Mouse (Mus musculus): ENCODE measurements around the gene Kpna7. TPM values are rescaled to one million over a fixed set of nuclear protein-coding genes. Genes with fewer than 3 reads are reported as not detected.

Gene Kpna7
- polyA plus RNA-seq, 1 experiment from 2014 or later: not detected

DNA sequence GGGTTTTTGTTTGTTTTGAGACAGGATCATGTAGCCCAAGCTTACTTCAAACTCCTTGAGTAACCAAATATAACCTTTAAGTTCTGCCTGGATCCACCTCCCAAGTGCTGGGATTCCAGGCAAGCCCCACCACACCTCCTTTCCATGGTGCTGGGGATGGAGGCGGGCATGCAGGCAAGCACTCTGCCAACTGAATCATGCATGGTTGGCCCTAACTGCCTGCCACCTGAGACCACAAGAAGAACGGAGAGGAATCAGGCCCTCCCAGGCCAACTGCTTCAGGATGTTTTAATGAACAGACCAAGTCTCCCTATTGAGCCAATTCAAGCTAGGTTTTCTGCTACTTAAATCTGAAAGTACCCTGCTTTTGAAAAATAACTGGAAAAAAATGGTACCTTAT lies 131.2 kb downstream of the Kpna7 start:
- no peak overlapping the region for H3K4me2 ChIP-seq
- ATAC-seq (ENCODE audit: insufficient number of reproducible peaks, insufficient read depth, low FRiP score, low TSS enrichment, low read depth): no peak
- no peak overlapping the region for H3K27ac ChIP-seq
- H3K27me3 ChIP-seq: no peaks in the 10 kb centered on the region
- H3K9me3 ChIP-seq: no peaks in the 10 kb centered on the region
- 66% methylated on average over 2 of the region's 2 CpGs for WGBS
- H3K9ac ChIP-seq: no peak overlapping the region
- no peaks in the 10 kb centered on the region for H3K36me3 ChIP-seq
- H3K4me3 ChIP-seq: no peak overlapping the region
- peaks cover 41% of the 10 kb centered on the region for H3K4me1 ChIP-seq

DNA sequence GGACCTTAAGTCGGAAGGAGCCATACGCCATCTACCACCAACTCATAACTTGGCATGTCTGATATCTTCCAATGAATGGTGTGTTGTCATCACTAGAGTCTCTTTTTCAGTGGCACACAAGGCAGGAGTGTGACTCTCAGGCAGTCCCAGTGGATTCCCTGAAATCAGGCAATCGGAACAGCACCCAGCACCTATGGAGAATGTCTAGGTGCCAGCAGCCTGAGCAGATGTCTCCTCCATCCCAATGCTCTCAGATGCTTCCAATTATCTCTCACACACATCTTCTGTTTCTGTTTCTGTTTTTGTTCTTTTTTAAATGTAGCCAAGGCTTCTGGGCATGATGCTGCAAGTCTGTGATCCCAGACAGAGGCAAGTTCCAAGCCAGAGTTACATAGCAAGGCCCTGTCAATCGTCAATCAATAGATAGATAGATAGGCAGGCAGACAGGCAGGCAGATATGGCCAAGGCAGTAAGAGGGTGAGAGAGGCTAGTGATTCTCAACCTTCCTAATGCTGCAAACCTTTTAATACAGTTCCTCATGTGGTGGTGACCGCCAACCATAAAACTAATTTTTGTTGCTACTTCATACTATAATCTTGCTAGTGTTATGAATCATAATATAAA lies 133.3 kb downstream of the Kpna7 start:
- H3K27me3 ChIP-seq: no peaks in the 10 kb centered on the region
- H3K4me1 ChIP-seq: peaks cover 51% of the 10 kb centered on the region
- 84% methylated on average over 5 of the region's 5 CpGs for WGBS
- no peaks in the 10 kb centered on the region for H3K9me3 ChIP-seq
- ATAC-seq (ENCODE audit: insufficient number of reproducible peaks, insufficient read depth, low FRiP score, low TSS enrichment, low read depth): no peak
- H3K36me3 ChIP-seq: no peaks in the 10 kb centered on the region
- no peak overlapping the region for H3K9ac ChIP-seq
- H3K4me3 ChIP-seq: no peak overlapping the region
- H3K4me2 ChIP-seq: no peak overlapping the region
- no peak overlapping the region for H3K27ac ChIP-seq

DNA sequence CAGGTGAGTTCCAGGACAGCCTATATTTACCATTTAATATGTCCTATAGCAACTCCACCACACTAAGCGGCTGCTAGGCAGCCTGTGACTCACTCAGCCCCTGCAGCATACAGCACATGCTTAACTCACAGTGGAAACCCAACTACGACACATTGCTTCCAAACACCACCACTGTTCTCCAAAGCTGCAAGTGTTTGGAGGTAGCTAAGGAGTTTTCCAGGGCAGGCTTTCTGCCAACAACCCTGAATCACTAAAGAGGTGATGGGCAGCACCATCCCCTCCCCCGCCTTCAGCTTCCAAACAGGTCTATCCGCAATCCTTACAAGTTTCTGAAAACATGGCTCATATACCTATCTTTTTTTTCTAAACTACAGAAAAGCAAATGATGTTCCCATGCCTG lies 134.0 kb downstream of the Kpna7 start:
- no peak overlapping the region for H3K9ac ChIP-seq
- no peak overlapping the region for H3K27ac ChIP-seq
- H3K4me2 ChIP-seq: no peak overlapping the region
- peaks cover 55% of the 10 kb centered on the region for H3K4me1 ChIP-seq
- 75% methylated on average over 4 of the region's 4 CpGs for WGBS
- H3K9me3 ChIP-seq: no peaks in the 10 kb centered on the region
- no peaks in the 10 kb centered on the region for H3K27me3 ChIP-seq
- ATAC-seq (ENCODE audit: insufficient number of reproducible peaks, insufficient read depth, low FRiP score, low TSS enrichment, low read depth): no peak
- H3K4me3 ChIP-seq: no peak overlapping the region
- H3K36me3 ChIP-seq: no peaks in the 10 kb centered on the region

DNA sequence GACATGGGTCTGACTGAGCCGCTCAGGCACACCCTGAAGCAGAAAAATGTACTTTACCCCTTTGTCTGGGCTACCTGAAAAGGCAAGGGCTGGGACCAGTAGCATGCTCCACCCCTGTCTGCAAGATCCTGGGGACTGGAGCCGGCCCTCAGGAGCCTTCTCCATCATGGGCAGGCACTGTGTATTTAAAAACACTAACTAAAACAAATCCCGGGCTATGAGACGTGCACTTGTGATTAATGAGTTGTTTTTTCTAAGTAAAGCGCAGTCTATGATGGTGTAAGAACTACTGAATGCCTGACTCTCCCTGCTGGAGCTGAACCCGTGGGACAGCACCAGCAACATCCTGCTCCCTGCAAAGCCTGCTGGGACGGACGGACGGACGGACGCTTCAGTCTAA lies 135.4 kb downstream of the Kpna7 start:
- H3K36me3 ChIP-seq: no peaks in the 10 kb centered on the region
- no peak overlapping the region for H3K9ac ChIP-seq
- WGBS: 74% methylated on average over 11 of the region's 11 CpGs
- no peak overlapping the region for H3K27ac ChIP-seq
- no peak for ATAC-seq (ENCODE audit: insufficient number of reproducible peaks, insufficient read depth, low FRiP score, low TSS enrichment, low read depth)
- no peak overlapping the region for H3K4me2 ChIP-seq
- peaks cover 46% of the 10 kb centered on the region for H3K4me1 ChIP-seq
- H3K27me3 ChIP-seq: no peaks in the 10 kb centered on the region
- H3K4me3 ChIP-seq: no peak overlapping the region
- H3K9me3 ChIP-seq: no peaks in the 10 kb centered on the region

DNA sequence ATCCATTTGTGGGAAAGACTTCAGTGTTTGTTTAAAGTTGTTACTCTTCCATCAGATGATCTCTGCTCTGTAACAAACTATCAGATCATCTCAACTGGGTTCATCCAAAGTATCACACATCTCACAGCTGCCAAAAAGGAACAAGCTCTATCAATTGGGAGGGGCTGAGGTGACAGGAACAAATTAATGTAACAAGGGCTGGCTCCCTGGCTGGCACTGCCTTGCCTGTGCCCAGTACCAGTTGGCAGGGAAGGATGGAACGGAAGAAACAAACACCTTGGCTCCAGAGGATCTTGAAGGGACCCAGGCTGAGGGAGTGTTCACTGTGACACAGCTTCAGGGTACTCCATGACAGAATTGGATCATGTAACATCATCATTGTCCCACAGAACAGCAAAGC lies 135.8 kb downstream of the Kpna7 start:
- H3K4me1 ChIP-seq: peaks cover 41% of the 10 kb centered on the region
- H3K27me3 ChIP-seq: no peaks in the 10 kb centered on the region
- 72% methylated on average over 1 of the region's 1 CpGs for WGBS
- H3K4me3 ChIP-seq: no peak overlapping the region
- H3K9me3 ChIP-seq: no peaks in the 10 kb centered on the region
- no peak for ATAC-seq (ENCODE audit: insufficient number of reproducible peaks, insufficient read depth, low FRiP score, low TSS enrichment, low read depth)
- no peaks in the 10 kb centered on the region for H3K36me3 ChIP-seq
- H3K27ac ChIP-seq: no peak overlapping the region
- no peak overlapping the region for H3K4me2 ChIP-seq
- no peak overlapping the region for H3K9ac ChIP-seq

DNA sequence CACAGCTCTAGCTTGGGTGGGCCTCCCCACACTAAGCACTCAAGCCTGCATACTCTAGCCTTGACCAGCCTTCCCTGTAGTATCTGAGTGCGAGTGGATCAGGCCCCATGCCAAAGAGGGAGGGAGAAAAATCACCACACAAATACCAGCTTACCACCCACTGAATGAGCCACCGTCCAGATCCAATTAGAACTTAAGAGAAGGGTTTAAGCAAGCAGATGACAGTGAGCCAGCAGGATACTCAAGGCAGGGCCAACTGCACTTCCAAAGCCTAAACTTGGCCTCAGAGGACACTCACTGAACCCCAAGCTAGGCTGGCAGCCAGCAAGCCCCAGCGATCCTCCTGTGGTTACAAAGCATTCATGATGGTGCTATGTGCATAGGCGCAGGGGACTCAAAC lies 137.8 kb downstream of the Kpna7 start:
- 78% methylated on average over 4 of the region's 4 CpGs for WGBS
- no peak overlapping the region for H3K27ac ChIP-seq
- no peaks in the 10 kb centered on the region for H3K36me3 ChIP-seq
- no peak overlapping the region for H3K9ac ChIP-seq
- H3K27me3 ChIP-seq: no peaks in the 10 kb centered on the region
- no peaks in the 10 kb centered on the region for H3K9me3 ChIP-seq
- ATAC-seq (ENCODE audit: insufficient number of reproducible peaks, insufficient read depth, low FRiP score, low TSS enrichment, low read depth): no peak
- H3K4me1 ChIP-seq: peaks cover 52% of the 10 kb centered on the region
- no peak overlapping the region for H3K4me2 ChIP-seq
- no peak overlapping the region for H3K4me3 ChIP-seq

DNA sequence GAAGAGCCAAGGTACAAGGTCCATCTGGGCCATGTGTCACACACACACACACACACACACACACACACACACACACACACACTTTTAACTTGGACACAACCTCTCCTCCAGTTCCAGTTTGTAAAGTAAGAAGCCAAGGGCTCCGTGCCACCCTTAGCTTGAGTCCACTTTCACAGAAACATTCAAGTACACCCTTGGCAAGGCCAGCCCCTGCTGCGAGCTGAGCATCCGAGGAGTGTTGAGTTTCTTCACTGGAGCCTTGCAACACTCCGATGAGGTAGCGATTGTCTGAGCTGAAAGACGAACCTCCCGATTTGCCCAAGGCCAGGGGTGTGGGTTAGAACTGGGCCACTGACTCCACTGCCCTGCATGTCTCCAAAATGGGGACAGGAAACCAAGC lies 138.9 kb downstream of the Kpna7 start:
- H3K9ac ChIP-seq: no peak overlapping the region
- no peaks in the 10 kb centered on the region for H3K27me3 ChIP-seq
- no peak overlapping the region for H3K27ac ChIP-seq
- no peaks in the 10 kb centered on the region for H3K36me3 ChIP-seq
- 43% methylated on average over 7 of the region's 7 CpGs for WGBS
- peaks cover 52% of the 10 kb centered on the region for H3K4me1 ChIP-seq
- ATAC-seq (ENCODE audit: insufficient number of reproducible peaks, insufficient read depth, low FRiP score, low TSS enrichment, low read depth): no peak
- H3K9me3 ChIP-seq: no peaks in the 10 kb centered on the region
- no peak overlapping the region for H3K4me3 ChIP-seq
- H3K4me2 ChIP-seq: no peak overlapping the region

DNA sequence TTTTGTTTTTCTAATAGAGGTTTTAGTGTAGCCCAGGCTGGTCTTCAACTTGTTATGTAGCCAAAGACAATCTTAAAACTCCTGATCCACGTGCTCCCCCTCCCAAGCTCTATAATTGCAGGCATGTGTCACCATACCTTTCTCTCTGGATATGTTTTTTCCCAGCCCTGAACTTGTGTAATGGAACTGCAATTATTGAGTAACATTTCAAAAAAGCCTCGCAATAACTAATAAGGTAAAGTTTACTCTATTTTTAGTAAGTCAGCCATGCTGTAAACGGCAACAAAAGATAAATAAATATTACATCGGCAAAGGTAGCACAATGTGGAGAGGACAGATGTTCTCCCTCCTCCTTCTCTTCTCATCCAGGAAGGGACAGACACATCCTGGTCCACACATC lies 139.5 kb downstream of the Kpna7 start:
- peaks cover 48% of the 10 kb centered on the region for H3K4me1 ChIP-seq
- 79% methylated on average over 4 of the region's 4 CpGs for WGBS
- no peaks in the 10 kb centered on the region for H3K36me3 ChIP-seq
- no peaks in the 10 kb centered on the region for H3K9me3 ChIP-seq
- H3K27ac ChIP-seq: no peak overlapping the region
- no peak for ATAC-seq (ENCODE audit: insufficient number of reproducible peaks, insufficient read depth, low FRiP score, low TSS enrichment, low read depth)
- H3K9ac ChIP-seq: no peak overlapping the region
- no peak overlapping the region for H3K4me3 ChIP-seq
- no peak overlapping the region for H3K4me2 ChIP-seq
- no peaks in the 10 kb centered on the region for H3K27me3 ChIP-seq

DNA sequence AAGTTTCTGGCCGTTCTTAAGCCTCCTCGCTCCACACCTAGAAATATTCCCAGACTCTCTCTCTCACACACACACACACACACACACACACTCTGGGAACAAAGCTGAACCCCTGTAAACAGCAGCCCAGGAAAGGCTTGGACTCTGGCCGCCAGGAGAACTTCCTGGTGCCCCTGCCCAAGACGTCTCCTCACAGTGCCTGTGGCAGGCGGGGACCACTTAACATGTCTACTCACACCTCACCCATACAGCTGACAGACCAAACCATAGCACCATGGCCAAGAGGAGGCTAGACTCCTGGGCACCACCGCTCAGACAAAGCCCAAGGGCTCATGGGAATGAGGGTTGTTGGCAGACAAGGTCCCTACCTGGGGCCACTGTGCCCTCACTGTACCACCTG lies 140.5 kb downstream of the Kpna7 start:
- ATAC-seq (ENCODE audit: insufficient number of reproducible peaks, insufficient read depth, low FRiP score, low TSS enrichment, low read depth): no peak
- Histone ChIP-seq H3K27ac (no peak overlapping the region), H3K9ac (no peak overlapping the region), H3K9me3 (no peaks in the 10 kb centered on the region), H3K4me1 (peaks cover 45% of the 10 kb centered on the region), H3K36me3 (no peaks in the 10 kb centered on the region), H3K27me3 (no peaks in the 10 kb centered on the region), H3K4me2 (no peak overlapping the region), H3K4me3 (no peak overlapping the region)
- 85% methylated on average over 6 of the region's 6 CpGs for WGBS

DNA sequence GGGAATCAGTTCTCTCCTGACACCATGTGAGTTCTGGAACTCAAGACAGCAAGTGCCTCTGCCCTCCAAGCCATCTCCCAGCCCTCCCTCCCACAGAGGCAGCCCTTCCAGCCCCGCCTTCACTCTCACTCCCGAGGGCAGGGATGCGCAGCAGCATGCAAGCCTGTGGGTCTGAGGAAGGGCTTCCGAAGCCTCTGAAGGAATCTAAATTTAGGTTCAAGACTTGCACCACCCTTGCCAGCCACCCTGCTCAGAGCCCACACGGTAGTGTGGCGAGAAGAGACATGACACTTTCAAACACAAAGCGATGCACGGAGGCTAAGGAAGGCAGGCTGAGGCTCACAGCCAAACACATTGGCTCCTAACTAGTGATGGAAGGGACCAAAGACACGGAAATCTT lies 141.4 kb downstream of the Kpna7 start:
- 61% methylated on average over 9 of the region's 9 CpGs for WGBS
- no peaks in the 10 kb centered on the region for H3K9me3 ChIP-seq
- no peak for ATAC-seq (ENCODE audit: insufficient number of reproducible peaks, insufficient read depth, low FRiP score, low TSS enrichment, low read depth)
- H3K27ac ChIP-seq: no peak overlapping the region
- no peaks in the 10 kb centered on the region for H3K27me3 ChIP-seq
- H3K4me2 ChIP-seq: no peak overlapping the region
- H3K36me3 ChIP-seq: no peaks in the 10 kb centered on the region
- no peak overlapping the region for H3K4me3 ChIP-seq
- peaks cover 41% of the 10 kb centered on the region for H3K4me1 ChIP-seq
- no peak overlapping the region for H3K9ac ChIP-seq

DNA sequence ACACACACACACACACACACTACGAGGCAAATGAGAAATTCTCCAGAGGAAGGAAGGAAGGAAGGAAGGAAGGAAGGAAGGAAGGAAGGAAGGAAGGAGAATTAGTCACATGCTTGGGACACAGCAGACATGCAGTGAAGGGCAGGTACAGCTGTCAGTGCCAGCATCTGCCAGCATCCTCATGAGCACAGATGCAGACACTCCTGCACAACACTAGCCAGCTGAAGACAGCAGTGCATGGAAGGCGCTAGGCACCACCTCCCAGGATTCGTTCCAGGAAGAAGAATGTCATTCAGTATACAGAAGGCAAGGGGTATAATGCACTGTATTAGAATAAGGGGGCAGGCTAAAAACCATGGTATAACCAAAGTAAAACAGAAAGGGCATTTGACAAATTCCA lies 142.9 kb downstream of the Kpna7 start:
- Histone ChIP-seq H3K4me2 (no peak overlapping the region), H3K4me1 (peaks cover 46% of the 10 kb centered on the region), H3K9ac (no peak overlapping the region), H3K4me3 (no peak overlapping the region), H3K36me3 (no peaks in the 10 kb centered on the region), H3K27ac (no peak overlapping the region), H3K9me3 (no peaks in the 10 kb centered on the region), H3K27me3 (no peaks in the 10 kb centered on the region)
- ATAC-seq (ENCODE audit: insufficient number of reproducible peaks, insufficient read depth, low FRiP score, low TSS enrichment, low read depth): no peak
- WGBS: 70% methylated on average over 3 of the region's 3 CpGs

DNA sequence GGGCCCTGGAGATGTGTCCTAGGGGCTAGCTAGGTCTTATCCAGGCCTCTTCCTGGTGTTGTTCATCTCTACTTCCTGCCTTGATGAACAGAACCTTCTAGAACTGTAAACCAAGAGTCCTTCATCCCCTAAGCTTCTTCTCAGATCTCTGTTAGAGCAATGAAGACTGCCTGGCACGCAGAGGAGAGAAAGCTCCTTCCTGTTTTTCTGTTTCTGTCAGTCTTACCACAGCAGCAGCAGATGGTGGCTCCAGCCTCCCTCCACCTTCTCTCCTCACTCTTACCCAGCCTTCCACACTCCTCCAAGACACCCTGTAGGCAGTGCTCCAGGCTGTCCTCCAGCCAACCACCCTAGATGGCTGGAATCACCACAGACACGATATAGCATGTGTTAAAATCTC lies 146.5 kb downstream of the Kpna7 start:
- no peaks in the 10 kb centered on the region for H3K27me3 ChIP-seq
- WGBS: 80% methylated on average over 2 of the region's 2 CpGs
- H3K27ac ChIP-seq: no peak overlapping the region

More for the DNA sequence above, 146.5 kb downstream of the Kpna7 start:
- Histone ChIP-seq H3K4me2 (no peak overlapping the region), H3K4me3 (no peak overlapping the region), H3K4me1 (peaks cover 43% of the 10 kb centered on the region), H3K9me3 (no peaks in the 10 kb centered on the region), H3K9ac (no peak overlapping the region), H3K36me3 (no peaks in the 10 kb centered on the region)
- ATAC-seq (ENCODE audit: insufficient number of reproducible peaks, insufficient read depth, low FRiP score, low TSS enrichment, low read depth): no peak

Measured in embryonic facial prominence, embryonic 13.5 days (tissue).